Mouse (Mus musculus) liver, adult 2 months (tissue): ENCODE data around the gene Taar8c.

Source experiments
- CTCF ChIP-seq: fragments of 200-500 bp; IDR thresholded peaks from 2 replicates; pipeline ENCODE4 v1.5.1; 2011; ENCODE audit warnings: low read depth, low read length, control low read depth
- POLR2A ChIP-seq: fragments of 200-500 bp; IDR thresholded peaks from 2 replicates; pipeline ENCODE4 v1.6.1; 2011; ENCODE audit warnings: low read length, control low read depth; ENCODE audit not compliant: insufficient read depth; ENCODE audit errors: extremely low read depth

DNA sequence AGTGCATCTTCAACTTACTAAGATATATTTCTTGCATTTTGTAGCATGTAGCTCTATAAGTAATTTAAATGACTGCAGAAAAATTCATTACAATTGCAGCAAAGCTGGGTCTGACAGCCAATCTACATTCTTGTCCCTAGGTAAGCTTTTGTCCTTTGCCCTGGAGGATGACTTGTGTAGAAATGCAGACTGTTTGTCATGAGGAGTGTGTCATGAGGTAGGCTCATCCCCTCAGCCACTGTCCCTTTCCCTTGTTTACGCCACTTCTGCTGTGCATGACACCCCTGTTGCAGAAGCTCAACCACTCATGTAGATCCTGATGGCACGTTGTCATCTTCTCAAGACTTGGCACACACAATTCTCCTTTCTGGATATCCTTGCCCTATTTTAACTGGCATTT, 14.5 kb downstream of the Taar8c start:
- TF ChIP-seq POLR2A (no peak), CTCF (no peak)
